Mouse (Mus musculus): ENCODE measurements around the gene Olfr804. TPM values are rescaled to one million over a fixed set of nuclear protein-coding genes. Genes with fewer than 3 reads are reported as not detected.

Olfr804 gene
- polyA plus RNA-seq (2014; fragmentation: Nextera tagmentation; extraction: Ambion mirVana): not detected in 2 replicates

DNA sequence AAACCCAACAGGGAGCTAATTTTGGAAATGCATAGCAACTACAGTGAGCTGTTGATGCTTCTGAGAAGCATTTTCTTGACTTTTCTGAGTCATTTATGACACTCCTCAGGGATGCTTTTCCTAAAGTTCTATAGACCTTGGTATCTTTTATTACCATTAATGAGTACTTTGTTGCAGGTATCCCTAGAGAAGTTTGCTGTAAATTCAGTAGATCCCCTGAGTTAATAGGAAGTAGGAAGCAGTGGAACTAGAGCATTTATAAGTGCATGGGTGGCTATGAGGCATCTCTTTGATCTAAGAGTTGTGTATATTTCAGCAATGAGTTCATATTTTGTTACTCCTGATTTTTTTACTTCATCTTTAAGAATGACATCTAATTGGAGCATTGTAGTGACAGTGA is at the start of gene Olfr804:
Gene Olfr804 (plus strand): TSS at position 301 of the 400 bp plus-strand sequence.
- no peak within 1 kb of the TSS for H3K27ac ChIP-seq (replicated peaks; ENCODE audit: low read depth, low read length)
- DNase-seq (ENCODE audit: low spot score) (no peak), ATAC-seq (ENCODE audit: insufficient number of reproducible peaks, low FRiP score, low TSS enrichment, low read depth) (no peak)
- H3K4me1 ChIP-seq (ENCODE audit: control insufficient read depth, insufficient read depth, low read length): no peaks in the 10 kb centered on the region
- no peaks in the 10 kb centered on the region for H3K27me3 ChIP-seq (ENCODE audit: control insufficient read depth, insufficient read depth, low read length)
- no peaks in the 10 kb centered on the region for H3K9me3 ChIP-seq (ENCODE audit: control insufficient read depth, low read length)
- no peak within 1 kb of the TSS for H3K9ac ChIP-seq (ENCODE audit: low read length)
- no peaks in the 10 kb centered on the region for H3K36me3 ChIP-seq (ENCODE audit: control insufficient read depth, insufficient read depth, low read length)
- H3K4me3 ChIP-seq (ENCODE audit: low read depth, low read length): no peak within 1 kb of the TSS
- H3K4me2 ChIP-seq (ENCODE audit: low read depth, severe bottlenecking): no peak within 1 kb of the TSS

DNA sequence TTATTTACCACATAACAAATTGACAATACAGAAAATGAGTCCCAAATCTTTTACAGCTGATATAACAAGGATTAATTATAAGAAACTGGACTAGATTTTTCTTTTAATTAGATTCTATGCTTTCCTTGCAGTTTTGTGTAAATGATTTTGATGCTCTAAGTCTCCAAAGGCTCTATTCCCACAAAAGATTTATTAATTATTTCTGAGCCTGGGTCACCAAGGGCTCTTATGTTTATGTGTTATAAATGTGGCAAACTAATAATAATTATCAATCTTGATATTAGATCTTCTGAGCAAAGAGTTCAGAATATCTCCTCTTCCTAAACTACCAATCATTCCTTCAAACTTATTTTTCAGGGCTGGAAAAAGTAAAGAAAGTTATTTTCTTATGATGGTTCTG is 45.6 kb upstream of the Olfr804 start, which contains the start of gene Olfr800:
Gene Olfr800 (plus strand): TSS at position 301 of the 400 bp plus-strand sequence.
- DNase-seq (ENCODE audit: low spot score): no peak
- no peaks in the 10 kb centered on the region for H3K36me3 ChIP-seq (ENCODE audit: control insufficient read depth, insufficient read depth, low read length)
- no peak within 1 kb of the TSS for H3K9ac ChIP-seq (ENCODE audit: low read length)
- H3K27ac ChIP-seq (replicated peaks; ENCODE audit: low read depth, low read length): no peak within 1 kb of the TSS
- no peaks in the 10 kb centered on the region for H3K27me3 ChIP-seq (ENCODE audit: control insufficient read depth, insufficient read depth, low read length)
- no peaks in the 10 kb centered on the region for H3K9me3 ChIP-seq (ENCODE audit: control insufficient read depth, low read length)
- H3K4me3 ChIP-seq (ENCODE audit: low read depth, low read length): no peak within 1 kb of the TSS
- no peak within 1 kb of the TSS for H3K4me2 ChIP-seq (ENCODE audit: low read depth, severe bottlenecking)
- no peaks in the 10 kb centered on the region for H3K4me1 ChIP-seq (ENCODE audit: control insufficient read depth, insufficient read depth, low read length)
- no peak for ATAC-seq (ENCODE audit: insufficient number of reproducible peaks, low FRiP score, low TSS enrichment, low read depth)

DNA sequence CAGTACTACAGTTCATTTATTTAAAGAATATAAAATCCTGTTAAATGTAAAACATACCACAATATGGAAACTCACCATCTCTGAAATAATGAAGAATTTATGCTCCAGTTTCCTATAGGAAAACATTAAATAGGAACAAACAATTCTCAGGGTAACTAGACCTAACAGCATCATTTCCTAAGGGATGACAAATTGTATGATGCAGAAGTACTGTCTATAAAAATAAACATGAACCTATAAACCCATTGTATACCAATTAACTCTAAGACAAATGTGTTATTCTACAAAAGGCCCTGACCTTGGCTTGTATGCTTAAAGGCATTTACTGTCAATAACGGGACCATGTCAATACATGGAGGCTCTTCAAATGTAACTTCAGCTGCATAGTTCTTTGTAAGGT is 29.2 kb upstream of the Olfr804 start, which contains the start of gene Olfr801:
Gene Olfr801 (minus strand): TSS at position 101 of the 400 bp plus-strand sequence.
- no peak for ATAC-seq (ENCODE audit: insufficient number of reproducible peaks, low FRiP score, low TSS enrichment, low read depth)
- H3K4me3 ChIP-seq (ENCODE audit: low read depth, low read length): no peak within 1 kb of the TSS
- 86% methylated on average over 1 of the region's 1 CpGs for WGBS

DNA sequence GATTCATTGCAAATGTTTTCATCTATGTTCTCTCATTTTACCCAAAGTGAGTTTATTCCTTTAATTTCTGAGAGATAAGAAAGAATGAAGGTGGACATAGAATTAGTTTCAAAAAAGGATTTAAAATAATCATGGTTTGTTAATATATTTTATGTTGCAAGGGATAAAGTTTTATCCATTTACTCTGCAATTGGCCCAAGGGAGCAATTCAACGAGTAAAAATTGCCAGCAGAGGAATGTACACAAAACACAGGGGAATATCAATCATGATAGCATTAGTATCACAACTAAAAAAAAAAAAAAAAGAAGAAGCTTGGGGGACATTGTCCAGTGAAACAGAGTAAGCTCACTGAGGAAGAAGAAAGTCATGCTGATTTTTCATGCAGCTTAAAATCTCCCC is 14.9 kb upstream of the Olfr804 start, which contains the start of gene Olfr802:
Gene Olfr802 (minus strand): TSS at position 101 of the 400 bp plus-strand sequence.
- Histone ChIP-seq H3K9ac (ENCODE audit: low read length) (no peak within 1 kb of the TSS), H3K27me3 (ENCODE audit: control insufficient read depth, insufficient read depth, low read length) (no peaks in the 10 kb centered on the region), H3K27ac (replicated peaks; ENCODE audit: low read depth, low read length) (no peak within 1 kb of the TSS), H3K9me3 (ENCODE audit: control insufficient read depth, low read length) (no peaks in the 10 kb centered on the region), H3K4me3 (ENCODE audit: low read depth, low read length) (no peak within 1 kb of the TSS), H3K4me2 (ENCODE audit: low read depth, severe bottlenecking) (no peak within 1 kb of the TSS), H3K36me3 (ENCODE audit: control insufficient read depth, insufficient read depth, low read length) (no peaks in the 10 kb centered on the region), H3K4me1 (ENCODE audit: control insufficient read depth, insufficient read depth, low read length) (no peaks in the 10 kb centered on the region)
- DNase-seq (ENCODE audit: low spot score) (no peak), ATAC-seq (ENCODE audit: insufficient number of reproducible peaks, low FRiP score, low TSS enrichment, low read depth) (no peak)
- WGBS: 74% methylated on average over 1 of the region's 1 CpGs

More for the DNA sequence above, 29.2 kb upstream of the Olfr804 start, which contains the start of gene Olfr801:
- H3K27ac ChIP-seq (replicated peaks; ENCODE audit: low read depth, low read length): no peak within 1 kb of the TSS
- H3K27me3 ChIP-seq (ENCODE audit: control insufficient read depth, insufficient read depth, low read length): no peaks in the 10 kb centered on the region
- H3K9me3 ChIP-seq (ENCODE audit: control insufficient read depth, low read length): no peaks in the 10 kb centered on the region
- no peak within 1 kb of the TSS for H3K9ac ChIP-seq (ENCODE audit: low read length)
- H3K36me3 ChIP-seq (ENCODE audit: control insufficient read depth, insufficient read depth, low read length): no peaks in the 10 kb centered on the region
- DNase-seq (ENCODE audit: low spot score): no peak
- H3K4me2 ChIP-seq (ENCODE audit: low read depth, severe bottlenecking): no peak within 1 kb of the TSS
- no peaks in the 10 kb centered on the region for H3K4me1 ChIP-seq (ENCODE audit: control insufficient read depth, insufficient read depth, low read length)

DNA sequence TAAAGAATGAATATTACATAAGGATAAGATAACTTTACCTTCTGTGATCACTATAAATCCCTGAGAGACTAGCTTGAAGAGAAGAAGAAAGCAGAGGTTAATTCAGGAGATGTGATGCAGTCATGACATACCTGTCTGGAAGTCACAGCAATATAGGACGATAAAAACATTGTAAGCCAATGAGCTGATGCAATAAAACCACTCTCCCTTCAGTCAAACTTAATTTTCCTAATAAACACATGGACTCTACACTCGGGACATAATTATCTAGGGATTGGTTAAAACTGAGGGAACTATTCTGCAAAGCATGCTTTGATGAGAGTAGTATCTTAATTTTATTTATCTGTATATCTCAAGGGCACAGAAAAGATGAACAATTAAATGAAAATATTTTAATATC is 8.8 kb upstream of the Olfr804 start, which contains the start of gene Olfr803:
Gene Olfr803 (minus strand): TSS at position 101 of the 400 bp plus-strand sequence.
- no peaks in the 10 kb centered on the region for H3K9me3 ChIP-seq (ENCODE audit: control insufficient read depth, low read length)
- H3K27ac ChIP-seq (replicated peaks; ENCODE audit: low read depth, low read length): no peak within 1 kb of the TSS
- no peaks in the 10 kb centered on the region for H3K4me1 ChIP-seq (ENCODE audit: control insufficient read depth, insufficient read depth, low read length)
- DNase-seq (ENCODE audit: low spot score) (no peak), ATAC-seq (ENCODE audit: insufficient number of reproducible peaks, low FRiP score, low TSS enrichment, low read depth) (no peak)
- H3K36me3 ChIP-seq (ENCODE audit: control insufficient read depth, insufficient read depth, low read length): no peaks in the 10 kb centered on the region
- H3K4me2 ChIP-seq (ENCODE audit: low read depth, severe bottlenecking): no peak within 1 kb of the TSS
- no peak within 1 kb of the TSS for H3K9ac ChIP-seq (ENCODE audit: low read length)
- H3K4me3 ChIP-seq (ENCODE audit: low read depth, low read length): no peak within 1 kb of the TSS
- H3K27me3 ChIP-seq (ENCODE audit: control insufficient read depth, insufficient read depth, low read length): no peaks in the 10 kb centered on the region
- WGBS: 80% methylated on average over 2 of the region's 2 CpGs

DNA sequence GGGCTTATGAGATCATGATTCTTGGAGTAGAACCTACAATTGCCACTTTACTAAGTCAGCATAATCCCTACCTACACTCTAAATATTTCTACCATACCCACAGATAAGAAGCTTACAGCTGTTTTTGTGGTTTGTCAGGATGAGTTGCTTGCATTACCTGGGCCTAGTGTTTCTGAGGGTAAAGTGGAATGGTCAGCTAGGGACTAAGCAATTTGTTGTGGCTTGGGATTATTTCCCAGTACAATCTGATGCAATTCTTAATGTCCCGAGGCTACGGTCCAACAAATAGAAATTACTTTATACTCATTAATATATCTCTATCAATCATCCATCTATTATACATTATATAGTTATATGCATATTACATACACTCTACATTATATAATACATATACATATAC is 26.3 kb downstream of the Olfr804 start, which contains the start of gene Olfr805:
Gene Olfr805 (minus strand): TSS at position 101 of the 400 bp plus-strand sequence.
- DNase-seq (ENCODE audit: low spot score) (no peak), ATAC-seq (ENCODE audit: insufficient number of reproducible peaks, low FRiP score, low TSS enrichment, low read depth) (no peak)
- H3K9me3 ChIP-seq (ENCODE audit: control insufficient read depth, low read length): no peaks in the 10 kb centered on the region

DNA sequence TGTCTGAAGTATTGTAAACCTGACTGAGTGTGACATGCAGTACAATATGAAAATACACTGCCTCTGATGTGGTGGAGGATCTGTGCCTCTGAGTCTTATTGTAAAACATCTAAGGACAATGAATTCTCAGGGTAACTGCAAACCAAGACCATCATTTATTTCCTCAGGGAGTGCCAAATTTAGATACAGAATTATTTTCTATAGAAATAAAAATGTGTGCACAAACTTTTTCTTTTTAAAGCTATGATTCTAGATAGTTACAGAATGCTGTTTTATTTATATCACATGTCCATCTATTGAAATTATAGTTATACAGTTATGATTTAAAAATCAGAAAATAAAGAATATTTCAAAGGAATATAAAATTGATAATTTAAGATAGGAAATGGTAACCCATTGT is 38.8 kb downstream of the Olfr804 start, which contains the start of gene Olfr806:
Gene Olfr806 (minus strand): TSS at position 101 of the 400 bp plus-strand sequence.
- no peaks in the 10 kb centered on the region for H3K9me3 ChIP-seq (ENCODE audit: control insufficient read depth, low read length)
- DNase-seq (ENCODE audit: low spot score) (no peak), ATAC-seq (ENCODE audit: insufficient number of reproducible peaks, low FRiP score, low TSS enrichment, low read depth) (no peak)
- no peak within 1 kb of the TSS for H3K4me3 ChIP-seq (ENCODE audit: low read depth, low read length)
- H3K4me1 ChIP-seq (ENCODE audit: control insufficient read depth, insufficient read depth, low read length): no peaks in the 10 kb centered on the region
- no peak within 1 kb of the TSS for H3K9ac ChIP-seq (ENCODE audit: low read length)
- no peak within 1 kb of the TSS for H3K27ac ChIP-seq (replicated peaks; ENCODE audit: low read depth, low read length)
- no peaks in the 10 kb centered on the region for H3K36me3 ChIP-seq (ENCODE audit: control insufficient read depth, insufficient read depth, low read length)
- H3K4me2 ChIP-seq (ENCODE audit: low read depth, severe bottlenecking): no peak within 1 kb of the TSS
- H3K27me3 ChIP-seq (ENCODE audit: control insufficient read depth, insufficient read depth, low read length): no peaks in the 10 kb centered on the region

More for the DNA sequence above, 26.3 kb downstream of the Olfr804 start, which contains the start of gene Olfr805:
- Histone ChIP-seq H3K4me3 (ENCODE audit: low read depth, low read length) (no peak within 1 kb of the TSS), H3K4me1 (ENCODE audit: control insufficient read depth, insufficient read depth, low read length) (no peaks in the 10 kb centered on the region), H3K4me2 (ENCODE audit: low read depth, severe bottlenecking) (no peak within 1 kb of the TSS), H3K9ac (ENCODE audit: low read length) (no peak within 1 kb of the TSS), H3K27me3 (ENCODE audit: control insufficient read depth, insufficient read depth, low read length) (no peaks in the 10 kb centered on the region), H3K36me3 (ENCODE audit: control insufficient read depth, insufficient read depth, low read length) (no peaks in the 10 kb centered on the region), H3K27ac (replicated peaks; ENCODE audit: low read depth, low read length) (no peak within 1 kb of the TSS)
- 99% methylated on average over 2 of the region's 2 CpGs for WGBS

DNA sequence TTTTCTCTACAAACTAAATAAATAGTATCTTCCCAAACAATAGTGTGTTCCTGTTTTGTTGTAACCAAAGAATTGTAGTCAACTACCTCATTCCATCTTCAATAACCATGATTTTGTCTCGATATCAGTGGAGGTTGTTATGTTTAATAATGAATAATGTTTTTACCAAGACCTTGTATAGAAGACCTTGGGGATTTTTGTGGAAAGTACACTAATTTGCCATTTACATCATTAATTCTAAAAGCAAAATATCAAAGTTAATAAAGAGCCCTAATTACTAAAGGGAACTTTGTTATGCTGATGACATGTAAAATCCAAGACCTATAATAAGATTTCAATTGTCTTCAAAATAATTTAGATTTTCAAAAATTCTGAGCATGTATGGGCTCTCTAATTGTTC is 54.7 kb downstream of the Olfr804 start, which contains the start of gene Olfr807:
Gene Olfr807 (minus strand): TSS at position 101 of the 400 bp plus-strand sequence.
- Histone ChIP-seq H3K9me3 (ENCODE audit: control insufficient read depth, low read length) (no peaks in the 10 kb centered on the region), H3K4me2 (ENCODE audit: low read depth, severe bottlenecking) (no peak within 1 kb of the TSS), H3K27me3 (ENCODE audit: control insufficient read depth, insufficient read depth, low read length) (no peaks in the 10 kb centered on the region), H3K4me1 (ENCODE audit: control insufficient read depth, insufficient read depth, low read length) (no peaks in the 10 kb centered on the region), H3K36me3 (ENCODE audit: control insufficient read depth, insufficient read depth, low read length) (no peaks in the 10 kb centered on the region), H3K27ac (replicated peaks; ENCODE audit: low read depth, low read length) (no peak within 1 kb of the TSS), H3K9ac (ENCODE audit: low read length) (no peak within 1 kb of the TSS), H3K4me3 (ENCODE audit: low read depth, low read length) (no peak within 1 kb of the TSS)
- DNase-seq (ENCODE audit: low spot score): no peak
- WGBS: 94% methylated on average over 1 of the region's 1 CpGs
- ATAC-seq (ENCODE audit: insufficient number of reproducible peaks, low FRiP score, low TSS enrichment, low read depth): no peak
